Comparison of ENCODE assay signal across 24 mouse cellular contexts in genomic region chr12:106904202-106904601, GRCm38 (mm10).
DNase-seq lines count a peak whose midpoint lies in the region; ATAC-seq and TF ChIP-seq lines count a peak whose summit lies in the region.
"Had no signal": no experiment of that assay in that cellular context is flagged by ENCODE, and none has a peak within 500 bp of the region (broad histone marks: within the 10 kb centered on the region; RNA-seq: fewer than 3 reads in every experiment).

No protein-coding gene starts in this region.

- 39% methylated on average over 5 of the region's 5 CpGs for WGBS in heart, embryonic 12.5 days
- WGBS in kidney, adult 2 months: 47% methylated on average over 5 of the region's 5 CpGs
- WGBS in kidney, embryonic 16.5 days: 62% methylated on average over 5 of the region's 5 CpGs
- WGBS in heart, embryonic 16.5 days: 38% methylated on average over 5 of the region's 5 CpGs

- TF ChIP-seq CTCF in kidney, adult 2 months (conservative IDR thresholded peaks at IDR 0.05; ENCODE audit: insufficient read depth, insufficient read length, low read depth, low read length): no peak

- H3K36me3 ChIP-seq in heart, embryonic 12.5 days: no peaks in the 10 kb centered on the region
- no peaks in the 10 kb centered on the region for H3K36me3 ChIP-seq in kidney, adult 2 months (ENCODE audit: control insufficient read depth, insufficient read depth, low read length)
- H3K36me3 ChIP-seq in kidney, embryonic 16.5 days (ENCODE audit: insufficient read depth, low read length): no peaks in the 10 kb centered on the region
- no peaks in the 10 kb centered on the region for H3K36me3 ChIP-seq in heart, embryonic 16.5 days (ENCODE audit: control insufficient read depth, insufficient read depth)
- H3K36me3 ChIP-seq: G1E; intestine, embryonic 15.5 days; limb, embryonic 13.5 days; liver, embryonic 12.5 days; midbrain, embryonic 13.5 days had no signal

- no peak for TF ChIP-seq POLR2A in kidney, adult 2 months (IDR thresholded peaks at IDR 0.05; ENCODE audit: low read depth, low read length)

- no peak overlapping the region for H3K4me2 ChIP-seq in heart, embryonic 12.5 days
- H3K4me2 ChIP-seq in kidney, embryonic 16.5 days (replicated peaks; ENCODE audit: low read depth, low read length): no peak overlapping the region
- no peak overlapping the region for H3K4me2 ChIP-seq in heart, embryonic 16.5 days (ENCODE audit: low read depth, low read length)
- H3K4me2 ChIP-seq: forebrain, embryonic 13.5 days; intestine, embryonic 15.5 days; limb, embryonic 13.5 days; liver, embryonic 12.5 days; midbrain, embryonic 13.5 days had no signal

- H3K9ac ChIP-seq in heart, embryonic 12.5 days: no peak overlapping the region
- no peak overlapping the region for H3K9ac ChIP-seq in kidney, embryonic 16.5 days (replicated peaks; ENCODE audit: low read length)
- H3K9ac ChIP-seq in heart, embryonic 16.5 days (ENCODE audit: low read length): no peak overlapping the region
- H3K9ac ChIP-seq: forebrain, embryonic 13.5 days; intestine, embryonic 15.5 days; limb, embryonic 13.5 days; liver, embryonic 12.5 days; midbrain, embryonic 13.5 days had no signal

- no peaks in the 10 kb centered on the region for H3K9me3 ChIP-seq in heart, embryonic 12.5 days (replicated peaks)
- no peaks in the 10 kb centered on the region for H3K9me3 ChIP-seq in kidney, embryonic 16.5 days (ENCODE audit: low read length)
- no peaks in the 10 kb centered on the region for H3K9me3 ChIP-seq in heart, embryonic 16.5 days (replicated peaks; ENCODE audit: control insufficient read depth, low read length)
- H3K9me3 ChIP-seq: forebrain, embryonic 13.5 days; intestine, embryonic 15.5 days; limb, embryonic 13.5 days; liver, embryonic 12.5 days; midbrain, embryonic 13.5 days had no signal

- ATAC-seq in heart, embryonic 12.5 days (ENCODE audit: insufficient number of reproducible peaks, low FRiP score): no peak
- ATAC-seq in kidney, embryonic 16.5 days (ENCODE audit: low FRiP score, low TSS enrichment): no peak
- ATAC-seq in heart, embryonic 16.5 days (replicated peaks; ENCODE audit: extremely low read depth, insufficient read depth, low FRiP score): peak; percentile 71
- ATAC-seq: forebrain, embryonic 13.5 days; hindbrain, embryonic 16.5 days; intestine, embryonic 15.5 days; liver, embryonic 12.5 days; midbrain, embryonic 13.5 days had no signal

- H3K27ac ChIP-seq in heart, embryonic 12.5 days (ENCODE audit: poor library complexity, severe bottlenecking): no peak overlapping the region
- no peak overlapping the region for H3K27ac ChIP-seq in kidney, adult 2 months (ENCODE audit: insufficient read depth, low read depth, low read length)
- H3K27ac ChIP-seq in kidney, embryonic 16.5 days (ENCODE audit: low read length): no peak overlapping the region
- H3K27ac ChIP-seq in heart, embryonic 16.5 days (ENCODE audit: low read length): 0 out of 2 replicates have a peak overlapping the region, but pooled peaks have one; percentile 1
- H3K27ac ChIP-seq: forebrain, embryonic 13.5 days; intestine, embryonic 15.5 days; limb, embryonic 13.5 days; liver, embryonic 12.5 days; midbrain, embryonic 13.5 days had no signal

- H3K4me3 ChIP-seq in heart, embryonic 12.5 days: no peak overlapping the region
- H3K4me3 ChIP-seq in kidney, adult 2 months (ENCODE audit: insufficient read depth, low read depth, low read length): no peak overlapping the region
- no peak overlapping the region for H3K4me3 ChIP-seq in kidney, embryonic 16.5 days (ENCODE audit: low read length)
- no peak overlapping the region for H3K4me3 ChIP-seq in heart, embryonic 16.5 days (ENCODE audit: low read length)
- H3K4me3 ChIP-seq: forebrain, embryonic 13.5 days; intestine, embryonic 15.5 days; limb, embryonic 13.5 days; liver, embryonic 12.5 days; midbrain, embryonic 13.5 days had no signal

- DNase-seq in heart, adult 11 months: peak; percentile 86
- DNase-seq in kidney, adult 2 months: peak; percentile 50
- DNase-seq in heart, postnatal 10 days: peak; percentile 12 to 17
- DNase-seq in retina, postnatal 1 day: no peak
- DNase-seq: adrenal gland, postnatal 10 days; B cell, adult 2 months; cerebellum, adult 9-10 months; kidney, postnatal 4 days; lung, adult 2 months; lung, postnatal 14 days; right cerebral cortex, postnatal 14 days; spleen, adult 18-20 months had no signal

- peaks cover 16% of the 10 kb centered on the region for H3K4me1 ChIP-seq in heart, embryonic 12.5 days (replicated peaks)
- H3K4me1 ChIP-seq in kidney, adult 2 months (ENCODE audit: control insufficient read depth, insufficient read depth, low read length): no peaks in the 10 kb centered on the region
- H3K4me1 ChIP-seq in kidney, embryonic 16.5 days (ENCODE audit: insufficient read depth, low read length): no peaks in the 10 kb centered on the region
- peaks cover 14% of the 10 kb centered on the region for H3K4me1 ChIP-seq in heart, embryonic 16.5 days (ENCODE audit: control insufficient read depth, insufficient read depth, low read length)
- H3K4me1 ChIP-seq: intestine, embryonic 15.5 days; liver, embryonic 12.5 days; midbrain, embryonic 13.5 days had no signal

- no peaks in the 10 kb centered on the region for H3K27me3 ChIP-seq in heart, embryonic 12.5 days (replicated peaks)
- no peaks in the 10 kb centered on the region for H3K27me3 ChIP-seq in kidney, adult 2 months (replicated peaks; ENCODE audit: control insufficient read depth, insufficient read depth, low read length)
- no peaks in the 10 kb centered on the region for H3K27me3 ChIP-seq in kidney, embryonic 16.5 days (ENCODE audit: insufficient read depth, low read length)
- H3K27me3 ChIP-seq in heart, embryonic 16.5 days (ENCODE audit: control insufficient read depth, insufficient read depth, low read length): 0 out of 2 replicates have a peak, but pooled peaks cover 2% of the 10 kb centered on the region
- H3K27me3 ChIP-seq: CH12.LX; forebrain, embryonic 13.5 days; intestine, embryonic 15.5 days; liver, embryonic 12.5 days; midbrain, embryonic 13.5 days; Patski had no signal

- intact Hi-C loops in heart, postnatal 10 days (cut with DNase I): no loop called here
